Mouse (Mus musculus): Measurements from ENCODE around the gene Cbfb.

GRCm38 (mm10) chr8:105154316-105154715 is 16.2 kb upstream of the Cbfb start:
- no peak for TF ChIP-seq EP300 (IDR thresholded peaks at IDR 0.05; ENCODE audit: low read depth)
- no peak for TF ChIP-seq CTCF (IDR thresholded peaks at IDR 0.05; ENCODE audit: low read depth)
